Mouse (Mus musculus): ENCODE results near the gene Lbh. TPM values are rescaled to one million over a fixed set of nuclear protein-coding genes. Genes with fewer than 3 reads are reported as not detected.

Gene Lbh
- polyA plus RNA-seq, 1 experiment from 2014 or later: 30.1 TPM

DNA sequence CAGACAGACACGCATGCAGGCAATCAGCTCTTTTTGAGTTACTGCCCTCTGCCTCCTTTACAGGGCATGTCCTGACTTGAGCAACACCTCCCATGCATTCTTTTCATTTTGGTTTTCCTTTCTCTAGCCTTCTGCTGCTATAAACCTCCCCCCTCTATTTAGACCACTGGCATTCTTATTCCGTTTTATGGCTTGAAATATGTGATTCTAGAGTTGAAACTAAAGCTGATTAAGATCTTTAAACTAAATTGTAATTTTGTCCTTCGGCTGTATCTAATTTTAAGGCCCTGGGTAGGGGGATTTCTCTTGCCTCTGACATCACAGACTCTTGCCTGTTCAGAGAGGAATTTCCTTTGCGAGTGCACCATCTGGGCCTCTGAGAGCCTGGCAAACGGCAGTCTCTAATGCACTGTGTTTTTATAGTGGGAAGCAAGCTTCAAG is 48.0 kb downstream of the Lbh start:
- Histone ChIP-seq H3K9me3 (replicated peaks; ENCODE audit: control insufficient read depth, low read length) (no peaks in the 10 kb centered on the region), H3K27me3 (ENCODE audit: control insufficient read depth, insufficient read depth, low read length) (no peaks in the 10 kb centered on the region), H3K9ac (ENCODE audit: low read length) (no peak overlapping the region), H3K36me3 (ENCODE audit: control insufficient read depth, insufficient read depth) (no peaks in the 10 kb centered on the region), H3K4me3 (ENCODE audit: low read length) (no peak overlapping the region), H3K4me1 (ENCODE audit: control insufficient read depth, insufficient read depth, low read length) (peaks cover 39% of the 10 kb centered on the region), H3K27ac (ENCODE audit: low read length) (peak overlapping the region; percentile 48), H3K4me2 (ENCODE audit: low read depth, low read length) (no peak overlapping the region)
- WGBS: 42% methylated on average over 5 of the region's 5 CpGs
- no peak for ATAC-seq (replicated peaks; ENCODE audit: extremely low read depth, insufficient read depth, low FRiP score)

- no peak overlapping the region for H3K9ac ChIP-seq (ENCODE audit: low read length)
- peaks cover 39% of the 10 kb centered on the region for H3K4me1 ChIP-seq (ENCODE audit: control insufficient read depth, insufficient read depth, low read length)
- 33% methylated on average over 3 of the region's 3 CpGs for WGBS
- H3K36me3 ChIP-seq (ENCODE audit: control insufficient read depth, insufficient read depth): no peaks in the 10 kb centered on the region
- no peaks in the 10 kb centered on the region for H3K27me3 ChIP-seq (ENCODE audit: control insufficient read depth, insufficient read depth, low read length)
- no peak for ATAC-seq (replicated peaks; ENCODE audit: extremely low read depth, insufficient read depth, low FRiP score)
- H3K4me3 ChIP-seq (ENCODE audit: low read length): no peak overlapping the region
- no peaks in the 10 kb centered on the region for H3K9me3 ChIP-seq (replicated peaks; ENCODE audit: control insufficient read depth, low read length)
- H3K4me2 ChIP-seq (ENCODE audit: low read depth, low read length): no peak overlapping the region
- peak overlapping the region; percentile 52; the same call in 1 of the 2 replicates for H3K27ac ChIP-seq (ENCODE audit: low read length)
Observed at GRCm38 (mm10) chr17:72966878-72967277, 48.8 kb downstream of the Lbh start.

- H3K9ac ChIP-seq (ENCODE audit: low read length): no peak overlapping the region
- H3K4me2 ChIP-seq (ENCODE audit: low read depth, low read length): no peak overlapping the region
- H3K9me3 ChIP-seq (replicated peaks; ENCODE audit: control insufficient read depth, low read length): no peaks in the 10 kb centered on the region
- no peaks in the 10 kb centered on the region for H3K27me3 ChIP-seq (ENCODE audit: control insufficient read depth, insufficient read depth, low read length)
- no peak overlapping the region for H3K4me3 ChIP-seq (ENCODE audit: low read length)
- H3K27ac ChIP-seq (ENCODE audit: low read length): peak overlapping the region; percentile 58
- no peak for ATAC-seq (replicated peaks; ENCODE audit: extremely low read depth, insufficient read depth, low FRiP score)
- H3K36me3 ChIP-seq (ENCODE audit: control insufficient read depth, insufficient read depth): no peaks in the 10 kb centered on the region
- H3K4me1 ChIP-seq (ENCODE audit: control insufficient read depth, insufficient read depth, low read length): peaks cover 36% of the 10 kb centered on the region
- 21% methylated on average over 6 of the region's 6 CpGs for WGBS
Observed at GRCm38 (mm10) chr17:72967371-72968175, 49.5 kb downstream of the Lbh start.

DNA sequence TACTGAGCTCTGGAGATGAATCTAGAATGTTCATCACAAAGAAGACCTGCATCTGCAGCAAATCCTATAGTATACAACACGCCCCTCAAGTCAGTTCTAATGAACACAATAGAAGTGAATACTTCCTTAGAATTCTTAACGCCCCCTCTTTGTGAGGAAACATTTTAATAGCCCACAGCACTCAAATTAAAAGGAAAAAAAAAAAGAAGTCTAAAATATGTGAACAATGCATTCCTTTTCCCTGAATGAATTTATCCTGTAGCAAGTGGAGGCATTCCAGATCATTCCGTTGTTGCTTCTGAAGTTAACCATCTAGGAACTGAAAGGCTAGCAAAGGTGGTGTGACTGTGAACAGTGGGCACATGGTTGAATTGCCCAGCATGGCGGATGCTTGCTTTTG is 50.6 kb downstream of the Lbh start:
- H3K4me3 ChIP-seq (ENCODE audit: low read length): no peak overlapping the region
- peaks cover 45% of the 10 kb centered on the region for H3K4me1 ChIP-seq (ENCODE audit: control insufficient read depth, insufficient read depth, low read length)
- no peak overlapping the region for H3K9ac ChIP-seq (ENCODE audit: low read length)
- no peaks in the 10 kb centered on the region for H3K9me3 ChIP-seq (replicated peaks; ENCODE audit: control insufficient read depth, low read length)
- H3K4me2 ChIP-seq (ENCODE audit: low read depth, low read length): no peak overlapping the region
- no peak overlapping the region; the same call in 1 of the 2 replicates for H3K27ac ChIP-seq (ENCODE audit: low read length)
- ATAC-seq (replicated peaks; ENCODE audit: extremely low read depth, insufficient read depth, low FRiP score): no peak
- no peaks in the 10 kb centered on the region for H3K27me3 ChIP-seq (ENCODE audit: control insufficient read depth, insufficient read depth, low read length)
- 61% methylated on average over 4 of the region's 4 CpGs for WGBS
- H3K36me3 ChIP-seq (ENCODE audit: control insufficient read depth, insufficient read depth): no peaks in the 10 kb centered on the region

DNA sequence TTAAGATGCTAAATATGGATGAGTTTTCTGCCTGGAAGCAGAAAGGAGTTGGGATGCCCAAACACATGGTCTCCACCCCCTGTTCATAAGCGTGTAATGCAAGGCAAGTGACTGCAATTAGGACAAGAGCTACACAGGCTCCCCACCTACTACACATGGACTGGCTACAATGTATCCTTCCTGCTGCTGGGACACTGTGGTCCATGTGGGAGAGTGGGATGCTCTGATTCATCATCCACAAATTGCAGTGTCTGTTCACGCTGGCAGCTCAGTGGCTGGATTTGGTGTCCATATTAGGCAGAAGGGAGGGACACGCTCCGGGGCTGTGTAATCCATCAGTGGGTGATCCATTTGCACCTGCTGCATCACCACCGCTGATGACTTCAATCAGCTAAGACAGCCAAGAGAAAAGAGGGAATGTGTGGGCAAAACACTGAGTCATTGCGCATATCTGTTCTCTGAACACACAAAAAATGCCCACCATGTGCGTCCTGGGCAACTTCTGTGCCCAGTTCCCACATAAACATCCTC is 52.6 kb downstream of the Lbh start:
- H3K4me1 ChIP-seq (ENCODE audit: control insufficient read depth, insufficient read depth, low read length): peaks cover 47% of the 10 kb centered on the region
- no peak overlapping the region for H3K4me2 ChIP-seq (ENCODE audit: low read depth, low read length)
- H3K27me3 ChIP-seq (ENCODE audit: control insufficient read depth, insufficient read depth, low read length): no peaks in the 10 kb centered on the region
- WGBS: 81% methylated on average over 7 of the region's 7 CpGs
- no peaks in the 10 kb centered on the region for H3K36me3 ChIP-seq (ENCODE audit: control insufficient read depth, insufficient read depth)
- no peak overlapping the region for H3K4me3 ChIP-seq (ENCODE audit: low read length)
- H3K9ac ChIP-seq (ENCODE audit: low read length): no peak overlapping the region
- no peak for ATAC-seq (replicated peaks; ENCODE audit: extremely low read depth, insufficient read depth, low FRiP score)
- H3K27ac ChIP-seq (ENCODE audit: low read length): no peak overlapping the region
- no peaks in the 10 kb centered on the region for H3K9me3 ChIP-seq (replicated peaks; ENCODE audit: control insufficient read depth, low read length)

DNA sequence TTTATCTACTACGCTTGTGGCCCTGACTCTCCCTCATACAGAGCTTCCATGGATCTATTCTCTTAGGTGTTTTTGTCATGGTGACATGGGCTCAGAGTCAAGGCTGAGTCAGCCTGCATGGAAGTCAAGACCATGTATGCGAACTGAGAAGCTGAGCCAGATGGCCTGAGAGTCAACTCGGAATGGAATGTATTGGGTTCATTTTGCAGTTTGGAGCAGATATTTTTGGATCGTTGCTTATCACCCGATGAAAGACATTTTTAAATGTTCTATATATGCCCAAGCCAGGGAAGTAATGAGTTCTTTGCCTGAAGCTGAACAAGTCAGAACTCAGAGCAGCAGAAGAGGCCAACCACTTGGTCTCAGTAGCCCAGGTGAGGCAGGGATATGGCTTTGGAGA is 54.9 kb downstream of the Lbh start:
- 37% methylated on average over 5 of the region's 5 CpGs for WGBS
- no peak overlapping the region for H3K4me2 ChIP-seq (ENCODE audit: low read depth, low read length)

DNA sequence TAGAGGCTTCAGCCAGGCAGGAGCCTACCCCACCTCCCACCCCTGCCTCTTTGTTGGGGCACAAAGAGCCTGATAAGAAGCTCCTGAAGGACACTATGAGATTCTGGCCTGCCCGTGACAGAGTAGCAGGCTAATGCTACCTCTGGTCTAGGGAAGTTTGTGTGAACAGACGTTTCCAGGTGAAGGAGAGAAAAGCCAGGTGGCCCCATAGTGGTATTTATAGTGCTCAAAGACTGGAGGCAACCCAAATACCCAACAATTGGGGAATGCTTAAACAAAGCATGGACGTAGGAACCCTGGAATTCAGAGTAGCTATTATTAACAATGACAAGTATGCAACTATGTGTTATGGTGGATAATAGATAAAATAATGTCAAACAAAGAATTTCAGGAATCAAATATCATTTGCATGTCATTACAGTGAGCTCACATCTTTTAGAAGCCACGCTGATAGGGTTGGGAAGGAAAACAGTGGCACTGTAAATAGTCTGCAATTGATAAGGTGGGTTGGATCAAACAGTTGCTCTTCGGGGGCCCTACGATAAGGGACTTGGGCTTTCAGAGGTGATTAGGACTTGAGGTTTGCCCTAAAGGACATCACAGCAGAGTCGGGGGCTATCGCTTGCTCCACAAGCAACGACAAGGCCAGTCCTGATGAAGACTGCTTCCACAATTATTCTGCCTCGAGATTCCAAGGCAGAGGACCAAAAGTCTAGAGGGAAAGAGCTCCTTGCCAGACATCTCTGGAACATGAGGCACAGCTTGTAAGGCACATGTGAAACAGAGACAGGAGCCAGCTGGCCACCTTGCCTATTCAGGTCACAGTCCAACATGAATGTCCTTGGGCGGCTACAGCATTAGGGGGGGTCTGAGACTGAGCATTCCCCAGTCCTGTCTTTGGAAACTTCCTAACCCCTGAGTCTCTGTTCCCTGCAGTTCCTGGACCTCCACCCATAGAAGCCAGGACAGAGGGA is 58.4 kb downstream of the Lbh start:
- no peaks in the 10 kb centered on the region for H3K27me3 ChIP-seq (ENCODE audit: control insufficient read depth, insufficient read depth, low read length)
- peak overlapping the region; percentile 47 for H3K4me2 ChIP-seq (ENCODE audit: low read depth, low read length)
- H3K4me1 ChIP-seq (ENCODE audit: control insufficient read depth, insufficient read depth, low read length): peaks cover 40% of the 10 kb centered on the region
- H3K27ac ChIP-seq (ENCODE audit: low read length): peak overlapping the region; percentile 96
- no peak overlapping the region for H3K4me3 ChIP-seq (ENCODE audit: low read length)
- peak; percentile 81 for ATAC-seq (replicated peaks; ENCODE audit: extremely low read depth, insufficient read depth, low FRiP score)
- WGBS: 26% methylated on average over 11 of the region's 11 CpGs
- H3K36me3 ChIP-seq (ENCODE audit: control insufficient read depth, insufficient read depth): no peaks in the 10 kb centered on the region
- peak overlapping the region; percentile 67 for H3K9ac ChIP-seq (ENCODE audit: low read length)
- no peaks in the 10 kb centered on the region for H3K9me3 ChIP-seq (replicated peaks; ENCODE audit: control insufficient read depth, low read length)

More for the DNA sequence above, 54.9 kb downstream of the Lbh start:
- Histone ChIP-seq H3K9ac (ENCODE audit: low read length) (no peak overlapping the region), H3K4me1 (ENCODE audit: control insufficient read depth, insufficient read depth, low read length) (peaks cover 43% of the 10 kb centered on the region), H3K9me3 (replicated peaks; ENCODE audit: control insufficient read depth, low read length) (no peaks in the 10 kb centered on the region), H3K27ac (ENCODE audit: low read length) (peak overlapping the region; percentile 79), H3K4me3 (ENCODE audit: low read length) (no peak overlapping the region), H3K36me3 (ENCODE audit: control insufficient read depth, insufficient read depth) (no peaks in the 10 kb centered on the region), H3K27me3 (ENCODE audit: control insufficient read depth, insufficient read depth, low read length) (no peaks in the 10 kb centered on the region)
- ATAC-seq (replicated peaks; ENCODE audit: extremely low read depth, insufficient read depth, low FRiP score): peak; percentile 18; the same call in 1 of the 2 replicates

GRCm38 (mm10) chr17:72977616-72978015 is 59.5 kb downstream of the Lbh start:
- ATAC-seq (replicated peaks; ENCODE audit: extremely low read depth, insufficient read depth, low FRiP score): no peak
- 63% methylated on average over 1 of the region's 1 CpGs for WGBS
- H3K9ac ChIP-seq (ENCODE audit: low read length): no peak overlapping the region; the same call in 1 of the 2 replicates
- no peaks in the 10 kb centered on the region for H3K27me3 ChIP-seq (ENCODE audit: control insufficient read depth, insufficient read depth, low read length)
- H3K4me1 ChIP-seq (ENCODE audit: control insufficient read depth, insufficient read depth, low read length): peaks cover 39% of the 10 kb centered on the region
- no peaks in the 10 kb centered on the region for H3K36me3 ChIP-seq (ENCODE audit: control insufficient read depth, insufficient read depth)
- H3K4me3 ChIP-seq (ENCODE audit: low read length): no peak overlapping the region
- no peak overlapping the region for H3K4me2 ChIP-seq (ENCODE audit: low read depth, low read length)
- H3K27ac ChIP-seq (ENCODE audit: low read length): peak overlapping the region; percentile 96
- no peaks in the 10 kb centered on the region for H3K9me3 ChIP-seq (replicated peaks; ENCODE audit: control insufficient read depth, low read length)

All from heart, embryonic 16.5 days (tissue).